Mouse (Mus musculus): ENCODE results near the gene Ap4e1.
"Not testable (repeated sequence)": the region's sequence is repeated elsewhere in the genome, so short reads cannot be mapped to it uniquely, and the experiment has no call there.

The Ap4e1 gene

GRCm38 (mm10) chr2:127077611-127078010, 69.1 kb downstream of the Ap4e1 start:
- no peak for DNase-seq (ENCODE audit: low spot score)

DNA sequence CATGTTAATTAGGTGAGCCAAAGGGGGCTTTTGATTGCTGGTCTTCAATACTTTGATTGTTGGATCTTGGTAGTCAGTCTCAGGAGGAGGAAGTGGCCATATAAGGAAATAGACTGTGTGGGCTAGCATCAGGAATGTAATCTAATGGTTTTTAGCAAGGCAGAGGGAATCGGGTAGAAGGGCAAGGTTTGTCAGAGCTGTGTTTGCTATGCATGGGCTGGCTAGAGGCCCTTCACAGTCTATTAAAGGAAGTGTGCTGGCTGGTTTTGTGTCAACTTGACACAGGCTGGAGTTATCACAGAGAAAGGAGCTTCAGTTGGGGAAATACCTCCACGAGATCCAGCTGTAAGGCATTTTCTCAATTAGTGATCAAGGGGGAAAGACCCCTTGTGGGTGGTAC, 70.5 kb downstream of the Ap4e1 start:
- not testable (repeated sequence) for DNase-seq (ENCODE audit: low spot score)

DNA sequence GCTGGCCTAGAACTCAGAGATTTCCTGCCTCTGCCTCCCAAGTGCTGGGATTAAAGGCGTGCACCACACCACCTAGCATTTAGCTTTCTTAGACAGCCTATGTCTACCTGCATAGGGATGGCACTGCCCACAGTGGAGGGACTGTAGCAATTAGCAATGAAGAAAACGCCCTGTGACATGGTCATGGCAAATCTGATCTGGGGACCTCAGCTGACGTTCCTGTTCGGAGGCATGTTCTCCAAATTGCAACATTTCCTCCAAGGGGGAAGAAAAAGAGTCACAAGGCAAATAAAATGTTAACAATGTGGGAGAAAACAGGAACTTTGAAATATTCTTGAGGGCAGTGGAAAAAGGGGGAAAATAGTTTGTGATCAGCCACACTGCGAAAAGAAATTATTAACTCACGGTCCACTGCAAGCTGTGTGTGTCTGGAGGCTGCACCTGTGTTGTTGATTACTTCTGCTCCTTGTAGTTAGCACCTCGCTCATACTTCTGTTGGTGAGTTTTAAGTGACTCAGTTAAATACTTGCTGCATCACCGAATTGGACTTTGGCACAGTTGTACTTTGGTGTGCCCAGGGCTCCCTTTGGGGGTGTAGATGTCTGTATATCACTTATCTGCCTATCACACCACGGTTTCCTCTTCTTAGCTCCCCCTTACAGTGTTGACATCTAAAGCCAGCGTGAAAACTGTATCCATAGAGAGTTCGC, 71.5 kb downstream of the Ap4e1 start:
- no peak for DNase-seq (ENCODE audit: low spot score)

- no peak for DNase-seq (ENCODE audit: low spot score)
Measured at GRCm38 (mm10) chr2:127080591-127081218, 72.2 kb downstream of the Ap4e1 start.

DNA sequence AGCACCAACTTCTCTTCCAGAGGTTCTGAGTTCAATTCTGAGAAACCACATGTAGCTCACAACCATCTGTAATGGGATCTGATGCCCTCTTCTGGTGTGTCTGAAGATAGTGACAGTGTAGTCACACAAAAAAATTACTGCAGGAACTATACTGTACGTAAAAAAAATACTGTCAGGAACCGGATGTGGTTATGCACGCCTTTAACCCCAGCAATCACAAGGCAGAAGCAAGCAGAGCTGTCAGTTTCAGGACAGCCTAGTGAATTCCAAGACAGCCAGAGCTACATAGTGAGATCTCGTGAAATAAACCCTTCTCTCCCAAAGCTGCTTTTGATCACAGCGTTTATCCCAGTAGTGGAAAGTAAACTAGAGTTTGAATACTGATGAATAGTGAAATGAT, 77.7 kb downstream of the Ap4e1 start:
- no peak for DNase-seq (ENCODE audit: low spot score)

DNA sequence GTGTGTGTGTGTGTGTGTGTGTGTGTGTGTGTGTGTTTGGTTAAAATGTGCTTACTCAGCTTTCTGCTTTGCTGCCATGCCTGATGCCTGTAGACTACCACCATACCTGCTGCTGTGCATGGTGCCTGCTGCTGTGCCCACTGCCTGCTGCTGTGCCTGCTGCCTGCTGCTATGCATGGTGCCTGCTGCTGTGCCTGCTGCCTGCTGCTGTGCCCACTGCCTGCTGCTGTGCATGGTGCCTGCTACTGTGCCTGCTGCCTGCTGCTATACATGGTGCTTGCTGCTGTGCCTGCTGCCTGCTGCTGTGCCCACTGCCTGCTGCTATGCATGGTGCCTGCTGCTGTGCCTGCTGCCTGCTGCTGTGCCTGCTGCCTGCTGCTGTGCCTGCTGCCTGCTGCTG, 81.6 kb downstream of the Ap4e1 start:
- DNase-seq (ENCODE audit: low spot score): not testable (repeated sequence)

GRCm38 (mm10) chr2:127092000-127092399, 83.5 kb downstream of the Ap4e1 start:
- no peak for DNase-seq (ENCODE audit: low spot score)

DNA sequence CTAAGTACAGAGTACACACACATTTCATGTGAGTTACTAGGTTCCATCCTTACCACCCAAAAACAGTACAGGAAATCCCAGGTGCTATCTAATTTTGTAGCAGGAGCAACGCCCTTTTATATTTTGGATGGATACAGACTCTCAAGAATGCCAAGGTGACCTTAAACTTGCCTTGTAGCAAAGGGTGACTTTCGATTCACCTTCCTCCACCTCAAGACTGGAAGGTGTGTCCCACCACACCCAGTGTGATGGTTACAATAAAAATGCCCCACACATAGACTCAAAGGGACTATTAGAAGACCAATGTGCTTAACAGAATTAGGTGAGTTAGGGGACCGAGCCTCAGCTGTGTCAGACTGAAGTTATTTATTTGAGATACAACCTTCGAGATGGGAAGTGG, 100.5 kb downstream of the Ap4e1 start:
- DNase-seq (ENCODE audit: low spot score): no peak

All from ovary, adult 18-20 months (tissue).